In the genomic region with DNA sequence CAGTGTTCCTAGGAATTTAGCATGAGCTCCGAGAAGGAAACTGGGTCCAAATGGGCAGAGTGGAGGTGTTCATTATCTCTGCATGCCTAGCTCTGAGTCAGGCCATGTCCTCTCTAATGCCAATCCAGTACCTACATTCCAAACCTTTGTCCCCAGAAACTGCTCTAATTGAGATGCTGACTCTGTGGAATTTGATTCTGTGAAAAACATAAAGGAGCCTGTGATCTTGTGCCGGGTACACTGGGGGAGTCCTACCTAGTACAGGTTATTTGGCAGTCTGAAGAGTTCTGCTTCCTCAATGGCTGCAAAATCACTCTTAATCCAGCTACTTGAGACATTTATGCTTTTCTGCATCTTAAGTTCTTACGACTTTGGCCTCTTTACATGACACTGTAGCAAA, we compare ENCODE assay signal across 18 mouse cellular contexts.
"Had no signal": no experiment of that assay in that cellular context is flagged by ENCODE, and none has a peak within 500 bp of the region (broad histone marks: within the 10 kb centered on the region; RNA-seq: fewer than 3 reads in every experiment).

No protein-coding gene starts in this region.

- H3K36me3 ChIP-seq: midbrain, embryonic 10.5 days; midbrain, embryonic 12.5 days; neural tube, embryonic 13.5 days; neural tube, embryonic 15.5 days; stomach, embryonic 15.5 days had no signal

- H3K4me1 ChIP-seq: stomach, embryonic 15.5 days had no signal

- DNase-seq: lung, adult 18-20 months; lung, embryonic 14.5 days; lung, postnatal 10 days; lung, postnatal 4 days; midbrain, embryonic 14.5 days; retina, postnatal 1 day; right cerebral cortex, adult 18-20 months; thymus, adult 2 months; thymus, postnatal 25 days; thymus, postnatal 4 days had no signal

- H3K9me3 ChIP-seq: midbrain, embryonic 10.5 days; midbrain, embryonic 12.5 days; neural tube, embryonic 13.5 days; neural tube, embryonic 15.5 days; stomach, embryonic 15.5 days had no signal

- H3K4me3 ChIP-seq: midbrain, embryonic 10.5 days; midbrain, embryonic 12.5 days; myocyte; neural tube, embryonic 13.5 days; neural tube, embryonic 15.5 days; stomach, embryonic 15.5 days had no signal

- ATAC-seq: midbrain, embryonic 16.5 days had no signal

- H3K27me3 ChIP-seq: neural tube, embryonic 15.5 days; stomach, embryonic 15.5 days had no signal

- H3K27ac ChIP-seq: midbrain, embryonic 10.5 days; midbrain, embryonic 12.5 days; neural tube, embryonic 13.5 days; neural tube, embryonic 15.5 days; stomach, embryonic 15.5 days; stomach, postnatal 0 days had no signal
